Mouse (Mus musculus): ENCODE data around the gene Dab1.

Gene Dab1

DNA sequence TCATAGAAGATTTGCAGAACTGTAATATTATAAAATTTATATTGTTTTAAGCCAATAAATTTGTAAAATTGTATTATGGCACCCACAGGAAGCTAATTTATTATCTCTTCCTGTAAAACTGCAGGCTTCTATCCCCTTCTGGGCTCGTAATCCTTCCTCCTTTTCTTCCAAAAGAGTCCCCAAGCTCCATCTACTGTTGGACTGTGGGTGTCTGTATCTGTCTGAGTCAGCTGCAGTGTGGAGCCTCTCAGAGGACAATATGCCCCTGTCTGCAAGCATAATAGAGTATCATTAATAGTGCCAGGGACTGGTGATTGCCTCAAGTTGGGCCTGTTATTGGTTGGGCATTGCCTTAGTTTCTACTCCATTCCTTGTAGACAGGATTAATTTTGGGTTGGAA lies 503.2 kb downstream of the Dab1 start:
- no peak for DNase-seq

DNA sequence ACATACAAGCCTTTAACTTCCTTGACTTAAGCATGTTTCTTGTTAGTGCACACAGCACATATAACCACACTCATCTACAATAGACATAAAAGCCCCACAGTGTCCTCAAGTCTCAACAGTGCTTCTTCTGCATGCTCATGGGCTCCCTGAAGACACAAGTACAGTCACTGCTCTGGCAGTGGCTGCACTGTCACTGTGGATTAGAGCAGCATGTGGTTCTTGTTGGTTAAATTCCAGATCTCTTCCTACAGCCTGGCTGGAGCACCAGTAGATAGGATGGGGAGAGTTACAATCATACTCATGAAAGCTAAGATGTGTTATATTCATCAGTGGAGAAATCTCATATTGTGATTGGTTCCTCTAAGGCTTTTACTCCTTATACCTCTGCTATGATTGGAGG lies 534.5 kb downstream of the Dab1 start:
- DNase-seq = no peak

DNA sequence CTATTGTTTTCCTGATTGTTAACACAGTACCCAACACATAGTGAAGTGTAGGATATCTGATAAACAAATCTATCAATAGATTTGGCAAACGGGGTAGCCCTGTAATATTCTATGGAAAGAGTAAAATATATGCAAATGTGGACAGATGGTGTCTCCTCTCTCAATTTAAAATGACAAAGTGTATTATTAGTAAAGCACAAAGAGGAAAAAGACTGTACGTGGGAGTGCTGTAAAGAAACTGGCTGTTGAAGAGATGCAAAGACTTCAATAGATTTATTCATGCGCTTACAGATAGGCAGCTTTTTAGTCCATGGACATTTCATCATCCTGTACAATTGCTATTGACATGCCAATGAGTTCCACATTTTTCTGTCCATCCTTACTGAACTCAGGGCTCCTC lies 558.9 kb downstream of the Dab1 start:
- no peak for DNase-seq

DNA sequence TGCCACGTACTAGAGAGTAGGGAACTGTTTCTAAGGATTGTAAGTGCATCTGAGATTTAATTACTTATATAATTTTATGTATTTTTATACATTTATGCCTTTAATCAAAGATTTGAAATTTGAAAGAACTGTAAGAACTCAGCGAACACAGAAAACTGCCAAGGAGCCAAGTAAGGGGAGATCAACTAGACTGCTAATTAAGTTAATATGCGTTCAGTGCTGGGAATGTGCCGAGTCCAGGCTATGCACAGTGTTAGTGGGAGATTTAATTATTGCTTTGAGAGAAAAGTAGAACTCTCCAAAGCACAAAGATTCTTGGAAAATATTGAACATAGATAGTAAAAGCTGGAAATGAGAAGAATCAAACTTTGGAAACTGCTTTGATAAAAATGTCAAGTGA lies 567.2 kb downstream of the Dab1 start:
- no peak for DNase-seq

DNA sequence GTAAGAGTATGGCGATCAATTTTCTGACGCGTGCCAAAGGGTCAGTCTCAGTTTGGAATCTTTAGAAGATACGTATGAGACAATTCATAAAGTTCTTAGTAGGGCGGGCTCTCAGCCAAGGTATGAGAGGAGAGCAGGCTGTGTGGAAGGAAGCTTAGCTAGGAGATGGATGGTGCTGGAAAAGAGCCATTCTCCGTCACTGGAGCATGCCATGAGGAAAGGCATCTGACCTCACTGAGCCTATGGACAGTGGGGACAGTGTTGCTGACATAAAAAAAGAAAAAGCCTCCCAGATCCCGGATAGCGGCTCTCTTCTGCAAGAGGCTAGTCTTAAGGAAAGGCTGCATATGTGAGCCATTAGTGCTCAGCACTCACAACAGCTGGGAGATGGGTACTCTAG lies 579.5 kb downstream of the Dab1 start:
- DNase-seq = no peak

DNA sequence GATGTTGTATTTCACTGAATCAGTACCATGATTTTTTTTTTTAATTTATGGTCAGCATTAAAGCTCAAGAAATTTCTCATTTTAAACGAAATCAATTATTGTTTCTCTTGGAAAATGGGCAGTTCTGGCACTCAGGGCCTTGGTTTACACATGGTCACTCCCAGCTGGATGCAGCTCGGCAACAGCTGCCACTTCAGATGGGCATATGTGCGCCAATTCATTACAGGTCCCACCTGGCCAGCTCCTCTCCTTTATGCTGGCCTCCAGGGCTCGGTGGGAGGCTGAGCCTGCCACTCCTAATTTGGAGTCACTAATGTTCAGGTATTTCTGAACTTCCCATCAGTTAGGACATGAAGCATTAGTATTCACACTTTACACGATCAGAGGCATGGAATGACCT lies 582.5 kb downstream of the Dab1 start:
- peak; percentile 58 for DNase-seq

DNA sequence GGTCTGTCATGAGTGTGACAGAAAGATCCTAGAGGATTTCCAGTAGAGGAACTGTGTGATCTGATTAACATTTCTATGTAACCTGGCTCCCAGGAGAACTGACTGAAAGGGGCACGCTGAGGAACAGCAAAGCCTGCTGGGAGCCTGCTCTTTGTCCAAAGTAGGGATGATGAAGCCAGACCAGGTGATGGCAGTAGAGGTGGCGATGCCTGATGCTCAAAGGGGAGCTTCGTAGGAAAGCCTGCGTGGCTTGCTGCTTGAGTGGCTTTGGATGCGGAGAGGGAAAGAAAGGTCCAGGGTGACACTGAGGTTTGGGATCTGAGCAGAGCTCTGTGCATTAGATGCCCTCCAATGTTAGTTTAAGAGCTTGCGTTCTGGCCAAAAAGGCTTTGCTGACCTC lies 584.9 kb downstream of the Dab1 start:
- DNase-seq = peak; percentile 26

DNA sequence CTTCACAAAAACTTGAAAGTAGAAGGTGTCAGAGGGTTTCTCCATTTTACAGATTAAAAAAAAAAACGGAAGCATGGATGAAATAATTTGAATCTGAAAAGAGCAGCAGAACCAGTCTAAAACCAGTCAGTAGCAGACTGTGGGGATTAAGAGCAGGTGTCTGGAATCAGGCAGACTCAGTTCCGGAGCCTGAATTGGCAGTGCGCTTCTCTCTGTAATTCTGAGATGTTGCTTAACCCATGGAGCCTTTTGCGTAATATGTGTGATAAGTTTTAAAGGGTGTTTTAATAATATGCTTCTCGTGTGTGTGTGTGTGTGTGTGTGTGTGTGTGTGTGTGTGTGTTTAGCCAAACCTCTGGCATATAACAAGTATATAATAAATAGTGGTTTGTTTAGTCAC lies 587.5 kb downstream of the Dab1 start:
- no peak for DNase-seq

DNA sequence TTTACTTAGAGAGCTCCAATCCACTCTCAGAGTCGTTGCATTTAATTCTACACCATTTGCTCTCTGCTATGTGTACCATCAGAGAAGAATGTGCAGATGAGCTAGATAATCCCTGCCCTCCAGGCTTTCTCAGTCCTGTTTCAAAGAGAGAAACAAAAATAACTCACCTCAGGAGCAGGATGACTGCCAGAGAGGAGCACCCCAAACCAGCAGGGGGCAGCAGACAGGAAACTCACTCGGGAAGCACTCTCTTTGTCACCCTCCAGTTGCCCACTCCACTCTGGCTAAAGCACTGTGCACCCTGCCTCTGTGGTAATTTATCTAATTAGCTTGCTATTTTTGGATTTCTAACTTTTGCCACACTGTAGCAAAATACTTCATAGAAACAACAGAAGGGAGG lies 589.9 kb downstream of the Dab1 start:
- DNase-seq = no peak

DNA sequence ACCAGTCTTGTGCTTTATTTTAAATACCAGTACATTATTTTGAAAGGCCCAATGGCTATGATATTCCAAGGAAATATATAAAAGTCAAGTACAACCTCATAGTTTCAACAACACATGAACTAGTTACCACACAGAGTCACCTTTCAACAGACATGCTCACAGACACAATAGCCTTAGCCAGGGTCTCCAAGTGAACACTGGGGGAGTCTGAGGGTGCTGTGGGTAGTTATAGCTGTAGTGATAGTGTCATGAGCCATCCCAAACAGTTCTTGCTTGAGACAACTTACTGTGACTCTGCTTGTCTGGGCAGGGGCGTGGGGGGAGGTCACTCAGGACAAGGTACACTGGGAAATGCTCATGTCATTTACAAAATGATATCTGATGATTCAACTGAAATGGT lies 591.6 kb downstream of the Dab1 start:
- DNase-seq = no peak

DNA sequence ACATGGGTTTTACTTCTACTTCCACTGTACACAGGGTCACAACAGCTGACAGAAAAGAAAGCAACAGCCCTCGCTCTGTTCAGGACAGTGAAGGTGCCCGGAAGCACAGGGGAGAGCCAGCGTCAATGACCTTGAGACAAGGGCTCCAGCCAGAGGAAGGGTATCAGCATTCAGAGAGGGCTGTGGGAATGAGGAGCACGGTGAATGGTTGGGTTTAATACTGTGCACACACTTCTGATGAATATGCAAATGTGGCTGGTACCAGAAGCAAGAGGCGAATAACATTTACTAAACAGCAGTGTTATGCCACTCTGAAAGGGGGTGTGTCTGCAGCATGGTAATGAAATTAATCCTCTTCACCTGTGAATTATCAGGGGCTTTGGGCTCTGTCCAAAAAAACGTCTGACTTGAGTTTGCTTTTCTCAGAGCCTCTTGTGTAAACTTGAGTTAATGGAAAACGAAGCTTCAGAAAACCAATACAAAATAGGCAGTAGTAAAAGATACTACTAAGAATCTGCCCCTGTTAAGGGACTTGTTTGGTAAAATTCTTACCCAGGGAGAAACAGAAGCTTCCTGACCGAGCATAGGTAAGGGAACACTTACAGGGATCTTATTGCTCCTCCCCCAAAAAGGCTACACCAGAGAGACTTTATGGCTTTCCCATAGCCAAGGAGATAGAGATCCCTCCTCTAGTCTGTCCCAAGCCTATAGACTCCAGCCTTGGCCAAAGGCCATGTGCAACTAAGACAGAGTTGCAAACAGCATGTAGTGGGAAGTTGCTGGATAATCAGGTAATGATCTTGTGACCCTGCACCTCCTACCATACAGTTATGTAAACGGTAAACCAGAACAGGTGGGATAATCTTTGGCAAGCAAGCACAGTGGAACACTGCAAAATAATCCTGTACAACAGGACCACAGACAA lies 592.6 kb downstream of the Dab1 start:
- DNase-seq = no peak

DNA sequence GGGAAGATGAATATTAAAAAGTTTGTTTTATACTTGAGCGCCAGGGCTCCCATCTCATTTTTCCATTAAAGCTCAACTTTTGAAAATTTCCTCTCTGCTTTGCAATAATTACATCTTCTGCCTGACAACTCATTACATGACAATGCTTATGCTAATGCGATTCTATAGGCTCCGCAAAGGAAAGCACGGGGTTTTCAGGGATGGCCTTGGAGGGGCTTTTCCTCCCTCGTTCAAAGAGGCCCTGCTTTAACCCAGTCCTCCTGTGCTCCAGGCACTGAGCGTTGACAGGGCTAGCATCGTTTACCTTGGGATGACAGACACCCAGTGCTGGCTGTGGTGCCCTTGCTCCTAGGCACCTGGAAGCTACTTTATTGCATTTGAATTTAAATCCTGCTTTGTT lies 595.6 kb downstream of the Dab1 start:
- no peak for DNase-seq

DNA sequence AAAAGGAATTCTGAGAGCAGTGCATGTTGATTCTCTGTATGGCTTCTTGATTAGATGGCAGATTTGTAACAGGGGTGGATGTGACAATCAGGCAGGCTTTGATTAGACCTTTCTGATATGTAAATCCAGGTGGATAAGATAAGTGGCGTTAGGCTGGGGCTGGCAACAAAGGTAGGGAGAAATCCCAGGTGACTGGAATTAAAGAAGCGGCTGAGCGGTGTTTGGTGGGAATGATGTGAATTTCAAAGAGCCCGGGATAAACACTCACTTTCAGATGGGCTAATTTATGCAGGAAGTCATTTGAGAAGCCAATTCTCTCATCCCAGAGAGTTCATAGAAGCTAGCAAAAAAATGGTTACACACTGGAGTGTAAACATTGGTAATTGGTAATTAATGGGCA lies 598.2 kb downstream of the Dab1 start:
- no peak for DNase-seq

DNA sequence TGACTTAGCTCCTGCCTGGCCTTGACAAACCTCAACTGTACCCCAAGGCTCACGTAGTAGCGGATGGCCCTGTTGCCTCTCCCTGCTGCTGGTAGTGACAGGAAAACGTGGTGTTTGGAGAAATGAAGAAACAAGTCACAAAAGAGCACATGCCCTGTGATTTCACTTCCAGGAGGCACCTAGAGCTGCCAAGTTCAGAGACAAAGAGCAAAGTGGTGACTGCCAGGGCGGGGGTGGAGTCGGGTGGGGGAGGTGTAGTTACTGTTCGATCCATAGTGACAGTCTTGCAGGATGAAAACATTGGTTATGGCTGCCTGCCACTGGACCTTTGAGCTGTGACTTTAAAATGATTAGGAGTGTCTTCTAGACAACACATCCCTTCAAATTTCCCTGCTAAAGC lies 599.6 kb downstream of the Dab1 start:
- DNase-seq = no peak

DNA sequence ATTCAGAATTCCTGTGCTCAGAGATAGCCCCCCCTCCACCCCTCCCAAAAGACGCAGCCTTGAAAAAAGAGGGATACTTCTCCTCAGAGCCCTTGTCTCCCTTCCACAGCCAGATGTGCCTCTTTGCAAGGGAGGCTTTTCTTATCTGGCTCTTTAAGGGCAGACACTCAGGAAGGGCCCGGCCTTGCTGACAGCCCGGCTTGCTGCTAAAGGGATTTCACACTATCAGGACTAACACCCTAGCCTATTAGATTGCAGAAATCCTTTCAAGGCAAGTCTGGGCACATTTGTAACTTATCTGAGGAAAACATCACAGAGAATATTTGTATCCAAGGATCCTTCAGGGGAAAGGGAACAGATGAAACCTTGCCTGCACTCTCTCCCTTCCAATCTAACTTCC lies 600.9 kb downstream of the Dab1 start:
- DNase-seq = no peak

DNA sequence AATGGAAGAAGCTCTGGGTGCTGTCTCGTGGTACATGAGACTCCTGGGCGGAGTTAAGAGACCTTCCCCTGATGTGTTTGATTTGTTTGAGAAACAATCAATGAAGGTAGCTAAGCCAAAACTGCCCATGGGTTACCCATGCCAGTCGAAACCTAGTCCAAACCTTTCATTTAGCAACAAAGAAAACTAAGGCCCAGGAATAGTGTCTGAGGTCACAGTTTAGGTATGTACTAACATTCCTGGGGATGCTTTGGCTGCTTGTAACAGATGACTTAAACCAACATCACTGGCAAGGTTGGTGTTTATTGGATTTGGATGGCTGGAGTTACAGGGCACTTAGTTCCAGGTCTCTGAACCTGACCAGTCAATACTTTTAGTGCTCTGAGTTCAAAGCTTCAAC lies 610.1 kb downstream of the Dab1 start:
- DNase-seq = no peak

DNA sequence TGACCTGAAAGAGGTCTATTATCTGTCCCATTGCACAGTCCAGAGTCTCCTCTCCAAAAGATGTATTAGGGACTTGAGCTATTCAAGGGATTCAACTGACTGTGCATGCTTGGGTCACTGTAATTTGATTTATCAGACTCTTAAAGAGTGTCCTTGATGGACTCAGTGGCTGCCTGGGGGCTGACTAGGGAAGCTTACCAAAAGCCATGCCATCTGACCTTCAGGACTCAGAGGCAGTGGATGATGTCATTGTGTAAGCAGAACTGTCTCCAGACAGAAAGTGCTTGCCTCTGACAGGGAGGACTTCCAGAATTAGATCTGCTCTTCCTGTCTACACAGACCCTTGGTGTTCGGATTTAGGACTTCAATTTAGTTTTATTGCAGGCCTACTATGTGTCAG lies 627.3 kb downstream of the Dab1 start:
- no peak for DNase-seq

DNA sequence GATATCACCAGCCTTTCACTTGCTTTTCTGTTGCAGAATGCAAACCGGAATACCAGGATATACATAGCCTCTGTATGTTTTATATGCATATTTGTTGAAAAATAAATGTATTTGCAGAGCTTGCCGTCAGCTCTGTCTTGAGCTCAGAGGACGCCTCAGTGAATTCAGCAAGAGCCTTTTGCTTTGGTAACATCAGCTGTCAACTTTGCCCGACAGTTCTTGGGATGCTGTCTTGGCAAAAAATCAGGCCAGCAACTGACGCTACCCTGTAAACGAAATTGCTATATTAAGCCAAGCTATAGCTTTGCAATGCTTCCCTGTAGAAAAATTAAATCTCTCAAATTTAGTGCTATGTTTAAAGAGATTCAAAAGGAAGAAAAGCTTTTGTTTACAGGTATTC lies 630.3 kb downstream of the Dab1 start:
- DNase-seq = no peak

DNA sequence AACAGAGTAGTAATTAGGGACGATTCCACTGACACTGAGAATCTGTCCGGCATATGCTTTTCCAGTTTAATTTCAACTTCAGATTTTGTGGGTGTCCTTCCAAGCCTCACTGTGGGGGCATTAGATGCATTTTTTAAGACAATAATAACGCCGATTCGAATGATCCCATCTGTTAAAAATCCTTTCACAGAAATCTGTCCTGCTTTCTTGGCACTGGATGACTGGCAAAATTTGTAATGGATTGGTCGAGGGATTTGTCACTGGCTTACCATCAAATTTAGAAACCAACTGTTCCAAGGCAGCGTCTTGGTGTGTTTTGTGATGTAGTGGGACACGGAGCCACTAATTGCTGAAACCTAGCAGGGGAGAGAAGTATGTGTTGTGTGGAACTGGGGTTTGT lies 638.6 kb downstream of the Dab1 start:
- no peak for DNase-seq

DNA sequence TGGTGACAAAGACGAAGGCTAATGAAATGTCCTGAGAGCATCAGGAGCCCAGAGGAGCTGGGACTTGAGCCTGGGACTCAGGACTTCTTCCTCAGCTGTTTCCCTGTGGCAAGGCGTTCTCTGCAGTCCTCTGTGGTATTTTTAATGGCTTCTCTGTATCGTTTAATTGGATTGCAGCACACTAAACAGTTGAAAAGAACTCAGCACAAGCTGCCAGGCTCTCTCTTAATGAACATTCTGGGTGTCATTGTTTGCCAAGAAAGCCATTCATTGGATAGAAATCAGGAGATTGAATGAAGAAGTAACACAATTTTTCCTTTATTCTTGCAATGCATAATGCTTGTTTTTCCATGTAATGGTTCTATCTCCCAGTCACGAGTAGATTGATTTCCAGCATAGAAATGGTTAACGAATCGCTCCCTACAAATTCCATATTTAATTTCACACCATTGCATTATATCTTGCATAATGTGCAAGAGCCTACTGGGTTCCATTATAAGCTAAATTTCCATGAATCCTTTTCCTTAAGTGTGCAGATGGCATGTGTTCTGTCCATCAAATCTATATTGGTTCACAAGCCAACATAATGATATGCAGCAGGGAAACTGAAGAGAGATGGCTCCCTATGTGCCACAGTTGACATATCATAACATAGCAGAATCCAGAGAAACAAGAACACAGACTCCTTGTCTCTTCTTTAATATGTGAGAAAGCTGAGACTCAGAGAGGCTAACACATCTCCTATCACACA lies 650.4 kb downstream of the Dab1 start:
- DNase-seq = no peak

DNA sequence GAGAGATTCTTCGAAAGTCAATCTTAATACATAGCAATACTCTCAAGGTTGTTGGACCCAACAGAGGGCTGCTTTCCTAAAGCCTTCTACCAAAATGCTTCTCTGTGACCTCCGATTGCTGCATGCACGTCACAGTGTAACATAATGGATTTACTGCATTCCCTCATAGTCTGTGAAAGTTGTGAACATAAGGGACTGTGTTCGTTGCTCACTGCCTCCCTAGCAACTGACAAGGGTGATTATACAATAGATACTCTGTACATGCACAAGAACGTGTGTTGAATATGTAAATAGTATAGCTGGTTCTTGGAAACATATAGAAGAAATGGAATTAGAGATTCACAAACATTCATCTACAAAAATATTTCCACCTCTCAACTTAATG lies 651.0 kb downstream of the Dab1 start:
- no peak for DNase-seq

DNA sequence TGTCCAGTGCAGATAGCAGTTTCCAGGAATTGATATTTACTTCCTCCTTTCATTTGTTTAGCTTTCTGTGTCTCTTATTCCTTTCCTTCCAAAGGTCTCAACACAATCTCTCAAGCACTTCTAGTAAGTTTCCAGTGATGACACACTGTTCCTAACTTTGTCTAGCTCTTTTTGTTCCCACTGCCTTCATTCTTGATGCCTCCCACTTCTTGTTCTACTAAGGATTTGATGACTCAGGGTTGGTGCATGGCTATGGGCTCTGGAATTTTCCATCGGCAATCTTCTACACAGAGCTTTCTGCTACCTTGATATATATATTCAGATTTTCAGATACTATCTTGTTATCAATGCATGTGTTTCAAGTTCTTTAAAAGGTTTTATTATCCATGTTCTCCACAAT lies 656.1 kb downstream of the Dab1 start:
- DNase-seq = no peak

DNA sequence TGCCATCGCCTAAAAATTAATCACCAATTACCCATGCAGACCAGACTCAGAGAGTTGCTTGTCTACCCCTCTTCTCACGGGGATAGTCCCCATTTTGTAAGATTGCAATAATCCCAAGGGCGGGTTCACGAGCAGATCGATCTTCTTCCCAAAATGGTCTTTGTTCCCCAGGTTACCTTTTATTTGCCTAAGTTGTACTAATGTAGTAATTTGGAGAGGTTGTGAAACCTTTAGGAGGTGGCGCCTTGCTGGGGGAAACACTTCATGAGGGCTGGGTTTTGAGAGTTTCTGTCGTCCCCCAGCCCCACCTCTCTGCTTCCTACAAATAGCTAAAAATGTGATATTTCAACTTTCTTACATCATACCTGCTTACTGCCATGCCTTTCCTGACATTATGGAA lies 657.8 kb downstream of the Dab1 start:
- no peak for DNase-seq

DNA sequence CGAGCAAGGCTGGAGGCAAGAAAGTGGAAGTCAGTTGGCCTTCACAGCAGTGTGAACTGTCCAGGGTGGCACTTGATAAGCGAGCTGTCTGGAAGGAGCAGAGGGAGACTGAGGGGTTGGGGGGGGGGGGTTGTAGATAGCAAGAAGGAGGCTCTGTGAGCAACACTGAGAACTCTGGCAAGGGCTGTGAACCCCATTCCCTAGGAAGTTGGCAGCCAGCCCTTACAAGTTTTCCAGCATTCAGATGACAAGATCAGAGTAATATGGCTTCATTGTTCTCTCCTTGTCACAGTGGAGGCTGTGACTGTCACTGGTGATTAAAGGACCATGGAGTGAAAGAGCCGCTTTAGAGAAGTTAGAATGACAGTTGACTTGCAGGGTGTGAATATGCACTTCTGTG lies 662.4 kb downstream of the Dab1 start:
- DNase-seq = no peak

DNA sequence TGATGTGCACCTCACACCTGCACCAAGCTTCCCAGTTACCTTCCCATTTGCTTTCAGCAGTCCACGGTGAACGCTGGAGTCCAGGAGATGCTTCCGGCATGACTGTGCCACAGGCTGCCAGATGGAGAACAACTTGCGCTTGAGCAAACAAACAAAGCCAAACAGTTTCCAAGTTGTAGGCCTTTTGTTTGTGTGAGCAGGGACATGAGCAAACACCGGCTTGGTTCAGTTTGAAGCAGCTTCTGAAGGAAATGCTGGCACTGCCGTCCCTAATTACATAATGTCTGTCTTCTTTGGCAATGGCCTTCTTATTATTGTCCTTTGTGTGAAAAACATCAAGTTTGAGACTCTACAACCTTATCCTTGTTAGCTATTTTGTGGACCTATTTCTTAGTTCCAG lies 664.7 kb downstream of the Dab1 start:
- no peak for DNase-seq
